Mouse (Mus musculus) ovary, adult 10 weeks (tissue): ENCODE measurements around the gene Tmem115. TPM values are rescaled to one million over a fixed set of nuclear protein-coding genes. Genes with fewer than 3 reads are reported as not detected.

Source experiments
- polyA plus RNA-seq: library from polyadenylated mRNA; stranded (reverse); fragments of 350-450 nt; fragmentation: Illumina TruSeq; extraction: RNeasy Lipid Tissue Mini Kit (QIAGEN cat#74804); gene quantifications from one replicate; pipeline ENCODE4 v1.2.3, GENCODE M21; 2014

Tmem115 gene
- not detected for polyA plus RNA-seq

GRCm38 (mm10) chr9:107533791-107534407 is at the start of gene Tmem115:
Gene Tmem115, plus strand, starts transcription at chr9:107533945.

GRCm38 (mm10) chr9:107541474-107542351 is 8.0 kb downstream of the Tmem115 start, which contains the start of the genes Cyb561d2 and Nprl2:
Gene Cyb561d2, minus strand, starts transcription at chr9:107542193.
Gene Nprl2, plus strand, starts transcription at chr9:107542226.

GRCm38 (mm10) chr9:107547026-107547425 is 13.3 kb downstream of the Tmem115 start, which contains the start of gene Zmynd10:
Gene Zmynd10, plus strand, starts transcription at chr9:107547298.

GRCm38 (mm10) chr9:107551117-107551889 is 17.6 kb downstream of the Tmem115 start, which contains the start of gene Rassf1:
Gene Rassf1, plus strand, starts transcription at chr9:107551555.

GRCm38 (mm10) chr9:107563029-107563581 is 29.4 kb downstream of the Tmem115 start, which contains the start of gene Tusc2:
Gene Tusc2, plus strand, starts transcription at chr9:107563255.

GRCm38 (mm10) chr9:107567702-107568319 is 34.1 kb downstream of the Tmem115 start, which contains the start of gene Hyal2:
Gene Hyal2, plus strand, starts transcription at chr9:107567945.

GRCm38 (mm10) chr9:107576357-107577107 is 42.8 kb downstream of the Tmem115 start, which contains the start of gene Hyal1:
Gene Hyal1, plus strand, starts transcription at chr9:107576927.

GRCm38 (mm10) chr9:107578587-107578986 is 44.8 kb downstream of the Tmem115 start, which contains the start of gene Naa80:
Gene Naa80, plus strand, starts transcription at chr9:107578887.

GRCm38 (mm10) chr9:107580501-107581317 is 47.0 kb downstream of the Tmem115 start, which contains the start of gene Hyal3:
Gene Hyal3, plus strand, starts transcription at chr9:107580818.

GRCm38 (mm10) chr9:107586974-107587832 is 53.5 kb downstream of the Tmem115 start, which contains the start of gene Ifrd2:
Gene Ifrd2, plus strand, starts transcription at chr9:107587642.

Other genes starting within 250 kb of the Tmem115 start
- gene Mapkapk3, start 244.1 kb upstream of the Tmem115 start, polyA plus RNA-seq = 1.5 TPM
- gene Cish, start 237.9 kb upstream of the Tmem115 start, polyA plus RNA-seq = 0.54 TPM
- 1.2 TPM for gene Hemk1, start 195.6 kb upstream of the Tmem115 start, polyA plus RNA-seq
- gene 6430571L13Rik, start 193.3 kb upstream of the Tmem115 start, polyA plus RNA-seq = not detected
- gene Cacna2d2, start 134.3 kb upstream of the Tmem115 start, polyA plus RNA-seq = 0.26 TPM
- gene Cyb561d2, start 8.2 kb downstream of the Tmem115 start, polyA plus RNA-seq = 4.6 TPM
- gene Nprl2, start 8.3 kb downstream of the Tmem115 start, polyA plus RNA-seq = 0.31 TPM
- gene Zmynd10, start 13.4 kb downstream of the Tmem115 start, polyA plus RNA-seq = not detected
- 7.7 TPM for gene Rassf1, start 17.6 kb downstream of the Tmem115 start, polyA plus RNA-seq
- gene Tusc2, start 29.3 kb downstream of the Tmem115 start, polyA plus RNA-seq = 20.4 TPM
- gene Hyal2, start 34.0 kb downstream of the Tmem115 start, polyA plus RNA-seq = 0.66 TPM
- gene Hyal1, start 43.0 kb downstream of the Tmem115 start, polyA plus RNA-seq = 2.8 TPM
- gene Naa80, start 44.9 kb downstream of the Tmem115 start, polyA plus RNA-seq = 5.5 TPM
- gene Hyal3, start 46.9 kb downstream of the Tmem115 start, polyA plus RNA-seq = 0.34 TPM
- 18.3 TPM for gene Ifrd2, start 53.7 kb downstream of the Tmem115 start, polyA plus RNA-seq
- gene Sema3b, start 75.3 kb downstream of the Tmem115 start, polyA plus RNA-seq = 1.2 TPM
- 37.4 TPM for gene Gnai2, start 101.4 kb downstream of the Tmem115 start, polyA plus RNA-seq
- 1.1 TPM for gene Slc38a3, start 135.6 kb downstream of the Tmem115 start, polyA plus RNA-seq
- gene Gnat1, start 145.8 kb downstream of the Tmem115 start, polyA plus RNA-seq = not detected
- gene Sema3f, start 176.5 kb downstream of the Tmem115 start, polyA plus RNA-seq = 0.57 TPM
- gene Rbm5, start 237.1 kb downstream of the Tmem115 start, polyA plus RNA-seq = 190 TPM